21 mouse cellular contexts compared by ENCODE assay signal in the genomic region with DNA sequence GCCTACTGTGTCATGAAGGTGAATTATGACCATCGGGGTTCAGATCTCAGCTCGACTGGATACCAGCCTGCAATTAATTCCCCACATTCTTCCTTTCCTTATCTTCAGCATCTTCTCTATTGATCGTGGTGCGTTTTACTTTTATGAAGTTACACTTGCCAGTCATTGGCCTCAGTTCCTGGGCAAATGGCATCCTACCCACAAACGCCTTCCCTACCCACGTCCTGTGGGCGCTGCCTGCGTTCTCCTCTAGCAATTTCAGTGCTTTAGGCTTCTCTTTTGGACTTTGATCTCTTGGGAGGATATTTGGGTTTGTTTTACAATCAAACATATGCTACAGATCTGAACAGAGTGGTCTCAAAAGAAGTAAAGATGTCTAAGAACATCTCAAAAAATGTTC.
"Had no signal": no experiment of that assay in that cellular context is flagged by ENCODE, and none has a peak within 500 bp of the region (broad histone marks: within the 10 kb centered on the region; RNA-seq: fewer than 3 reads in every experiment).

No protein-coding gene starts in this region.

- H3K9me3 ChIP-seq: kidney, embryonic 15.5 days; midbrain, embryonic 10.5 days; midbrain, embryonic 15.5 days; neural tube, embryonic 13.5 days; stomach, embryonic 15.5 days had no signal

- H3K27ac ChIP-seq: kidney, embryonic 15.5 days; left cerebral cortex, adult 2 months; liver, embryonic 14.5 days; midbrain, embryonic 10.5 days; midbrain, embryonic 15.5 days; neural tube, embryonic 13.5 days; stomach, embryonic 15.5 days had no signal

- H3K4me1 ChIP-seq: kidney, embryonic 15.5 days; stomach, embryonic 15.5 days had no signal

- H3K4me2 ChIP-seq: kidney, embryonic 15.5 days; lung, embryonic 14.5 days; midbrain, embryonic 15.5 days; neural tube, embryonic 13.5 days; stomach, embryonic 15.5 days had no signal

- H3K27me3 ChIP-seq: kidney, embryonic 15.5 days; megakaryocyte, embryonic 14.5 days; midbrain, embryonic 15.5 days; neural tube, embryonic 13.5 days; stomach, embryonic 15.5 days had no signal

- ATAC-seq: liver, postnatal 0 days; lung, postnatal 0 days; midbrain, embryonic 15.5 days had no signal

- H3K9ac ChIP-seq: kidney, embryonic 15.5 days; liver, embryonic 14.5 days; liver, postnatal 0 days; lung, embryonic 14.5 days; midbrain, embryonic 15.5 days; neural tube, embryonic 13.5 days; stomach, embryonic 15.5 days had no signal

- DNase-seq: kidney, adult 8-10 months; kidney, postnatal 10 days; kidney, postnatal 36 days; layer of hippocampus, postnatal 36 days; liver, postnatal 0 days; lung, embryonic 14.5 days; lung, postnatal 36 days; retina, postnatal 1 day; right cerebral cortex, postnatal 25 days; spleen, adult 18-20 months; thymus, adult 18-20 months; thymus, postnatal 25 days had no signal

- H3K4me3 ChIP-seq: kidney, embryonic 15.5 days; left cerebral cortex, adult 2 months; megakaryocyte, embryonic 14.5 days; midbrain, embryonic 10.5 days; midbrain, embryonic 15.5 days; neural tube, embryonic 13.5 days; stomach, embryonic 15.5 days had no signal

- H3K36me3 ChIP-seq: kidney, embryonic 15.5 days; midbrain, embryonic 15.5 days; neural tube, embryonic 13.5 days; stomach, embryonic 15.5 days had no signal
